Mouse (Mus musculus) stomach, embryonic 16.5 days (tissue): ENCODE results near the gene Hoxb13. TPM values are rescaled to one million over a fixed set of nuclear protein-coding genes. Genes with fewer than 3 reads are reported as not detected.

Experiments
- ATAC-seq: fragments of 200-750 bp; cut with Nextera tagmentation; 2 replicates; pipeline ENCODE4 v1.8.0; 2017; ENCODE audit warnings: moderate number of reproducible peaks, moderate TSS enrichment; ENCODE audit not compliant: insufficient read depth, low FRiP score
- H3K27ac ChIP-seq: fragments of 300-500 bp; sonication (generic); 2 replicates; pipeline ENCODE4 v1.5.1; 2014; ENCODE audit warnings: low read length
- H3K27me3 ChIP-seq: fragments of 300-500 bp; sonication (generic); 2 replicates; pipeline ENCODE4 v1.6.1; 2014; ENCODE audit warnings: low read length, control low read depth, mixed read lengths; ENCODE audit not compliant: control insufficient read depth, insufficient read depth
- H3K36me3 ChIP-seq: fragments of 300-500 bp; sonication (generic); 2 replicates; pipeline ENCODE4 v1.6.1; 2014; ENCODE audit warnings: low read length; ENCODE audit not compliant: control insufficient read depth, insufficient read depth
- H3K4me1 ChIP-seq: fragments of 300-500 bp; sonication (generic); 2 replicates; pipeline ENCODE4 v1.6.1; 2014; ENCODE audit warnings: low read length, control low read depth, mixed read lengths; ENCODE audit not compliant: control insufficient read depth, insufficient read depth
- H3K4me2 ChIP-seq: fragments of 300-500 bp; sonication (generic); 2 replicates; pipeline ENCODE4 v1.6.1; 2014; ENCODE audit warnings: low read depth, low read length, mixed read lengths
- H3K4me3 ChIP-seq: fragments of 300-500 bp; sonication (generic); replicated peaks from 2 replicates; pipeline ENCODE4 v1.5.1; 2014; ENCODE audit warnings: mild to moderate bottlenecking, low read length
- H3K9ac ChIP-seq: fragments of 300-500 bp; sonication (generic); 2 replicates; pipeline ENCODE4 v1.6.1; 2014; ENCODE audit warnings: low read length
- H3K9me3 ChIP-seq: fragments of 300-500 bp; sonication (generic); replicated peaks from 2 replicates; pipeline ENCODE4 v1.6.1; 2016; ENCODE audit warnings: low read length, control low read depth; ENCODE audit not compliant: control insufficient read depth
- WGBS: fragments of 180-500 bp; shearing (Covaris S2); extraction: QIAGEN DNeasy Blood & Tissue Kit; methylation state at CpG from one replicate; pipeline ENCODE4 v1.1.7; 2014; 5-methylcytosine and 5-hydroxymethylcytosine counted together
- polyA plus RNA-seq: library from polyadenylated mRNA; unstranded; fragments of >200 nt; fragmentation: Nextera tagmentation; extraction: Ambion mirVana; gene quantifications from 2 replicates; pipeline ENCODE4 v1.2.1, GENCODE M21; 2015

Gene Hoxb13
- polyA plus RNA-seq: not detected in 2 replicates

- Histone ChIP-seq H3K36me3 (no peaks in the 10 kb centered on the region), H3K27ac (no peak within 1 kb of the TSS), H3K9me3 (no peaks in the 10 kb centered on the region), H3K9ac (no peak within 1 kb of the TSS), H3K4me3 (peak within 1 kb of the TSS; percentile 7; the same call in 1 of the 2 replicates), H3K4me1 (no peaks in the 10 kb centered on the region), H3K4me2 (peak within 1 kb of the TSS; percentile 8; the same call in 1 of the 2 replicates), H3K27me3 (peaks cover 97% of the 10 kb centered on the region)
- WGBS: 2% methylated on average over 33 of the region's 35 CpGs
- no peak for ATAC-seq
Observed at GRCm38 (mm10) chr11:96193521-96194400, at the start of gene Hoxb13. Gene Hoxb13, plus strand, starts transcription at chr11:96194316.

- WGBS: 1% methylated on average over 15 of the region's 15 CpGs
- peak overlapping the region; percentile 12; the same call in 1 of the 2 replicates for H3K4me3 ChIP-seq
- no peak overlapping the region for H3K9ac ChIP-seq
- H3K9me3 ChIP-seq: no peaks in the 10 kb centered on the region
- no peak overlapping the region for H3K27ac ChIP-seq
- H3K36me3 ChIP-seq: no peaks in the 10 kb centered on the region
- peak overlapping the region; percentile 32 for H3K4me2 ChIP-seq
- ATAC-seq: peak; percentile 78; the same call in 1 of the 2 replicates
- peaks cover 11% of the 10 kb centered on the region for H3K27me3 ChIP-seq
- H3K4me1 ChIP-seq: peaks cover 8% of the 10 kb centered on the region; the same call in 1 of the 2 replicates
Observed at GRCm38 (mm10) chr11:96145622-96146270, 48.4 kb upstream of the Hoxb13 start.

- peaks cover 4% of the 10 kb centered on the region; the same call in 1 of the 2 replicates for H3K4me1 ChIP-seq
- H3K36me3 ChIP-seq: no peaks in the 10 kb centered on the region
- no peak overlapping the region for H3K9ac ChIP-seq
- 65% methylated on average over 6 of the region's 6 CpGs for WGBS
- H3K9me3 ChIP-seq: no peaks in the 10 kb centered on the region
- H3K4me3 ChIP-seq: no peak overlapping the region
- no peak for ATAC-seq
- H3K4me2 ChIP-seq: no peak overlapping the region
- H3K27me3 ChIP-seq: peaks cover 14% of the 10 kb centered on the region
- H3K27ac ChIP-seq: no peak overlapping the region
Observed at GRCm38 (mm10) chr11:96147471-96147870, 46.6 kb upstream of the Hoxb13 start.

GRCm38 (mm10) chr11:96164769-96165168 is 29.3 kb upstream of the Hoxb13 start:
- Histone ChIP-seq H3K27me3 (peaks cover 41% of the 10 kb centered on the region), H3K36me3 (no peaks in the 10 kb centered on the region), H3K4me1 (no peaks in the 10 kb centered on the region), H3K9me3 (no peaks in the 10 kb centered on the region), H3K27ac (no peak overlapping the region), H3K9ac (no peak overlapping the region), H3K4me2 (no peak overlapping the region), H3K4me3 (no peak overlapping the region)
- ATAC-seq: no peak
- WGBS: 44% methylated on average over 12 of the region's 12 CpGs

- Histone ChIP-seq H3K4me3 (no peak overlapping the region), H3K4me1 (no peaks in the 10 kb centered on the region), H3K27ac (no peak overlapping the region), H3K27me3 (peaks cover 73% of the 10 kb centered on the region), H3K36me3 (no peaks in the 10 kb centered on the region), H3K4me2 (no peak overlapping the region), H3K9me3 (no peaks in the 10 kb centered on the region), H3K9ac (no peak overlapping the region)
- WGBS: 31% methylated on average over 9 of the region's 9 CpGs
- ATAC-seq: no peak
Observed at GRCm38 (mm10) chr11:96168125-96168524, 26.0 kb upstream of the Hoxb13 start.

GRCm38 (mm10) chr11:96169016-96169415 is 25.1 kb upstream of the Hoxb13 start:
- no peak overlapping the region for H3K9ac ChIP-seq
- no peaks in the 10 kb centered on the region for H3K4me1 ChIP-seq
- H3K4me3 ChIP-seq: no peak overlapping the region
- peaks cover 82% of the 10 kb centered on the region for H3K27me3 ChIP-seq
- no peak overlapping the region for H3K4me2 ChIP-seq
- H3K9me3 ChIP-seq: no peaks in the 10 kb centered on the region
- H3K36me3 ChIP-seq: no peaks in the 10 kb centered on the region
- 18% methylated on average over 7 of the region's 7 CpGs for WGBS
- ATAC-seq: no peak
- H3K27ac ChIP-seq: no peak overlapping the region

GRCm38 (mm10) chr11:96170711-96171379 is 23.3 kb upstream of the Hoxb13 start:
- Histone ChIP-seq H3K27ac (no peak overlapping the region), H3K4me2 (no peak overlapping the region), H3K36me3 (no peaks in the 10 kb centered on the region), H3K4me3 (no peak overlapping the region), H3K27me3 (peaks cover 84% of the 10 kb centered on the region), H3K9me3 (no peaks in the 10 kb centered on the region), H3K4me1 (no peaks in the 10 kb centered on the region), H3K9ac (no peak overlapping the region)
- ATAC-seq: no peak
- 7% methylated on average over 20 of the region's 20 CpGs for WGBS

- Histone ChIP-seq H3K9me3 (no peaks in the 10 kb centered on the region), H3K9ac (no peak overlapping the region), H3K4me3 (no peak overlapping the region), H3K27me3 (peaks cover 90% of the 10 kb centered on the region), H3K27ac (no peak overlapping the region), H3K4me2 (no peak overlapping the region), H3K4me1 (no peaks in the 10 kb centered on the region), H3K36me3 (no peaks in the 10 kb centered on the region)
- ATAC-seq: no peak
- WGBS: 6% methylated on average over 3 of the region's 3 CpGs
Observed at GRCm38 (mm10) chr11:96171601-96172000, 22.5 kb upstream of the Hoxb13 start.
